Mouse (Mus musculus) retina, postnatal 1 day (tissue): Measurements from ENCODE around the gene Svop.

Source experiments
- DNase-seq: peaks from one replicate; pipeline ENCODE4 v3.0.0-alpha.2; 2012

Svop gene

GRCm38 (mm10) chr5:114041327-114041930 is 49.9 kb downstream of the Svop start:
- peak; percentile 65 for DNase-seq

GRCm38 (mm10) chr5:114040911-114041310 is 50.5 kb downstream of the Svop start:
- no peak for DNase-seq

- no peak for DNase-seq
These were observed 50.9 kb downstream of the Svop start for GRCm38 (mm10) chr5:114040508-114040907.

- peak; percentile 29 for DNase-seq
These were observed 56.3 kb downstream of the Svop start for GRCm38 (mm10) chr5:114035111-114035510.

DNA sequence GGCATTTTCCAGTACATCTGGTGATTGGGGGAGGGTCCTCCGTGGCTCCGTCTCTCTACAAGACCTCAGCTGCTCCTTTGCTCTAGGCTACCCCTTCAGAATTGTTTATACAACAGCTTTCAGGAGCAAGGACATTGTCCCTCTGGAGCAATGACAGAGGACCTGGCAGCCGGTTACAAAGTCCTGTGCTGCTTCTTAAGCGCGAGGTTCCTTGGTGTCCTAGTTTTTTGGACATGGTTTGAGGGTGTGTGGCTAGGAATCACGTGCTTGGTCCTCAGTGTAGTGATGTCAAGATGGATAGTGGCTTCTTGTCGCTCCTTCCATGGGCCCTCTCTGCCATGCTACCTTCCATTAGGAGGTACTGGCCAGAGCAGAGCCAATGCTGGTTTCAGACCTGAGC is 57.0 kb downstream of the Svop start:
- DNase-seq, result no peak

GRCm38 (mm10) chr5:114032161-114032763 is 59.1 kb downstream of the Svop start:
- no peak for DNase-seq

- no peak for DNase-seq
These were observed 60.7 kb downstream of the Svop start for GRCm38 (mm10) chr5:114030652-114031051.

GRCm38 (mm10) chr5:114028111-114028510 is 63.3 kb downstream of the Svop start:
- no peak for DNase-seq

DNA sequence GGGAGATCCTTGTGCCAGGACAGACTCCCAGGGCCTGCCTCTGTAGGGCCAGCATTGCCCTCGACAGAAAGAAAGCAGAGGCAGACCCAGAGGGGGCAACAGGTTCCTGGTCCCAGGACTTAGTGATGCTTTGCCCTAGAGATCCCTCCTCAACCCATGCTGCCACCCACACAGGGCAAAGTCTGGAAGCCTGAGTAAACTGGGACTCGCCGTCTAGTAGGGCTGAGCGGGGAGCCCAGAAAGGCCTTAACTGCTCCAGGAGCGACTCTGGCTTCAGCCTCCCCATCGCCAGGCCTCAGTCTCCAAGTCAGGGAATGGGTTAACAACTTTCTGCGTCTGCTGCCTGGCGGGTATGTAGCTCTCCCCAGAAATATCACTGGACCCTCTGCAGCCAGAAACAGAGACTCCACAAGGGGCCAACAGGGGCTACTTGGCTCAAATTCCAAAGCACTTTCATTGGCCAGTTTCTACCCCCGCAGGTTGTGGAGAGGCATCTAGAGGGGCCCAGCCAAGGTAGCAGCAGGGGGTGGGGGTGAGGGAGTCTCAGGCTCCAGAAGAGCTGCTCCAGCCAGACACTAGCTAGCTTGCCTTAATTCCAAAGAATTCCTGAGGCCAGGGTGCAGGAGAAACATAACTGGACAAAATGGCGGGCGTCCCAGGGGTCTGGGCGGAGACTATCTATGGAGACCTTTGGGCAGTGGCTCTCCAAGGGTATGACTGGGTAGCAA is 64.0 kb downstream of the Svop start:
- no peak for DNase-seq

DNA sequence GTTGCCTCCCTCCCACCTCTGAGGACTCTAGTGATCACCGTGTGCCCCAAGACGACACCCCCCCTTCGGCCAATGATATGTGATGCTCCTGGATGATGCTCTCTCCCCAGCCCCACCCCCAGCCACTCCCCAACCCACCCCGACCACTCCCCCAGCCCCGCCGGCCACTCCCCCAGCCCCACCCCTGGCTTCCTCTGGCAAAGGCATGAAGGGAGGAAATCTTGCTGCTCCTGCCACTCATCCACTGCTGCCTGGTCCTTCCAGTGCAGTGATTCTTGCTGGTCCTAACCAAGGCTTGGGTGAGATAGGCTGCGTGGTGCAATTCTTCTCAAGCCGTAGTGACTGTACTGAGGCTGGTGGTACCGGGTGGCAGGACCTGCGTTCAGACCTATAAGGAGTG is 66.5 kb downstream of the Svop start:
- peak; percentile 32 for DNase-seq

GRCm38 (mm10) chr5:114024390-114024789 is 67.0 kb downstream of the Svop start:
- DNase-seq, result no peak

- DNase-seq, result no peak
These were observed 76.2 kb downstream of the Svop start for GRCm38 (mm10) chr5:114015121-114015520.

GRCm38 (mm10) chr5:114009049-114009448 is 82.3 kb downstream of the Svop start:
- no peak for DNase-seq

- peak; percentile 60 for DNase-seq
These were observed 83.5 kb downstream of the Svop start for GRCm38 (mm10) chr5:114007753-114008453.

DNA sequence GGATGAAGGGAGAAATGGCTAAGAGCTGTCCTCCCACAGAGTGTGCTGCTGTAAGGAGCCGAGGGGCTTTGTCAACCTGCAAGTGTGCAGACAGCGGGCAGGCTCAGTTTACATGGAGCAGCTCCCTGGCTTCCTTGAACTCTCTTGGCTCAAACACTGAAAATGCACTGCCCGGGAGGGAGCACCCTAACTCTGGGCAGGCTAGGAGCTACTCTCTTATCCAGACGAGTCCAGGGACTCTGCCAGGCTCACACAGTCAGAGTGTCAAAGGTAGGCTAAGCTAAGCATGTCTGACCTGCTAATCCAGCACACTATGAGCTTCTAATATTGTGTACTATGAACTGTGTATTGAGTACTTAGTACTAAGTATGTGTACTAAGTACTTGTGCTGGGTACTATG is 84.4 kb downstream of the Svop start:
- no peak for DNase-seq

GRCm38 (mm10) chr5:114005100-114005499 is 86.3 kb downstream of the Svop start:
- no peak for DNase-seq

DNA sequence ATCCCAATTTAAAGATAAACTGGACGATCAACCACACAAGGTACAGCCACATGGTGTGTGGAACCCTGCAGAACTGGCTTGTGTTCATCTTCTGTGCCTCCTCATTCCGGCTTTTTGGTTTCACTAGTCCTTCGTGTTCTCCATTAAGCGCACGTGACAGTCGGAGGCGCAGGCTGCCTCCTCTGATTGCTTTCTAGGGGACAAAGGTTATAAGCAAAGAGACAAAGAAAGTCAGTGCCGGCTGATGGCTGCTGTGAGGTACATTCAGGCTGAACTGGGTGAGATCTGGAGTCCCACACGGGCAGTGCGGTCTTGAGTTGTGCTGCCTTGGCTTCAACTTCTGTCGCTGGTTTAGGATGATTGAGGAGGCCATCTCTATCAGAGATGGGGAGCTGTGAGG is 86.8 kb downstream of the Svop start:
- no peak for DNase-seq

GRCm38 (mm10) chr5:114003542-114003941 is 87.8 kb downstream of the Svop start, which contains the start of gene Dao:
TSS of gene Dao (plus strand) at chr5:114003703.
- no peak for DNase-seq

GRCm38 (mm10) chr5:113999382-113999781 is 92.0 kb downstream of the Svop start:
- DNase-seq, result no peak

DNA sequence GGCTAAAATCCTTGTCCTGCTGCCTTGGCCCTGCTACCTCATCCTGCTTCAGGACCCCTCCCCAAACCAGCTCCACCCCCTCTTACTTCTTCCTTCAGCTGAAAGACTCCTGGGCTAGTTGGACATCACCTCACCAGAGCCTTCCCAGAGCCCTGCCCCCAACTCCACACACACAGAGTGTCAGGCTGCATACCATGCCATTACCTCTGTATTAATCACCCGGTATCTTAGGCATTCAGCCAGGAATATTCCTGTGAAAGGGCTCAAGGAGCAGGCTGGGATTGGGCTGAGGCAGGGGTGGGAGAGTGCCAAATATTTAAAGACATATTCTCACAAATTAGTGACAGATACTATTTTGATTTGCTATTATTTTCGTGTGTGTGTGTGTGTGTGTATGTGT is 94.9 kb downstream of the Svop start:
- no peak for DNase-seq

GRCm38 (mm10) chr5:113993487-113994465 is 97.6 kb downstream of the Svop start, which contains the start of gene Ssh1:
TSS of gene Ssh1 (minus strand) at chr5:113993894.
- DNase-seq, result peak; percentile 93

GRCm38 (mm10) chr5:113993031-113993486 is 98.3 kb downstream of the Svop start:
- peak; percentile 89 for DNase-seq
